Mouse (Mus musculus) bone marrow, adult 2 months (tissue): ENCODE results near the gene Fbxl17.

Experiments used
- CTCF ChIP-seq: fragments of 200-500 bp; IDR thresholded peaks from 2 replicates; pipeline ENCODE4 v1.5.1; 2011; ENCODE audit warnings: low read length, control low read depth; ENCODE audit not compliant: control insufficient read depth, insufficient read depth
- POLR2A ChIP-seq: fragments of 200-500 bp; IDR thresholded peaks from 2 replicates; pipeline ENCODE4 v1.6.1; 2011; ENCODE audit warnings: low read depth, mild to moderate bottlenecking, control low read depth, low read length, borderline replicate concordance; ENCODE audit not compliant: control insufficient read depth

GRCm38 (mm10) chr17:63419503-63419902, 80.3 kb downstream of the Fbxl17 start:
- TF ChIP-seq POLR2A (no peak), CTCF (no peak)
